Mouse (Mus musculus): ENCODE data around the gene Tprg. TPM values are rescaled to one million over a fixed set of nuclear protein-coding genes. Genes with fewer than 3 reads are reported as not detected.

The Tprg gene
- total RNA-seq, 2 experiments from 2014 or later = not detected

DNA sequence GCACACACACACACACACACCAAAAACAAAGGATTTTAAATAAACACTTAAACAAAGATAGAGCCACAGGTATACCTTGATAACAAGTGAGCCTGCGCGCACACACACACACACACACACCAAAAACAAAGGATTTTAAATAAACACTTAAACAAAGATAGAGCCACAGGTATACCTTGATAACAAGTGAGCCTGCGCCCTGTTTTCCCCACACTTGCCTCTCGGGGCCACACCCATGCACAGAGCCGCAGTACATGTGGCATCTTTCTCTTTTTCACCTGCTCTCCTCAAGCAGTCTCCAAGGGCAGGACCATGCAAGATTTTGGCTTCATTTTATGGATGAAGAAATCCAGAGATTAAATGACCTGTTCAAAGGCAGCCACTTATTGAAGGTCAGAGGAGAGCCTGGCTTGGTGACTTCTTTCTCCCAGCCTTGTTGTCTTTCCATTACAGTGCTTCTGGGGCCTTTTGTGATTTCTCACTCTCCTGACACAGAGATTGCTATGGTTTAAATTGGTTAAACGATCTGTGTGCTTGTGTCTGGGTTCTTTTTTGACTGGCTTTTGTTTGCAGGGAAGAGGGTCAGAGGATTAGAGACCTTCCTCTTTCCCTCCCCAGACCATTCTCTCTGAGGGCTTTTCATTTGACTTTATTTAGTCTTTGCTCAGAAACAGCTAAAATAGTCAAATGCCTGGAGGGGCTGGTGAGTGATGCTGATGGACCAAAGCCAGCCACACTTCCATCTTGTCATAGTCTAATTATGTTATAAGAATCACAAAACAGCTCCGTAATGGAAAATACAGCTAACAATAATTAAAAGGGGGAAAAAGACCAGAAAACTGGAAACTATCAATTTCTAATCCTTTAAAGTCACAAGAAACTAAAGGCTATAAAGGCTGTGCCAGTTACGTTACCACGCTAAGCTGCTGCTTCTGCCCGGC lies 46.9 kb downstream of the Tprg start:
- DNase-seq = no peak

GRCm38 (mm10) chr16:25335058-25335703 lies 48.6 kb downstream of the Tprg start:
- DNase-seq = no peak

GRCm38 (mm10) chr16:25349626-25350025 lies 63.0 kb downstream of the Tprg start:
- DNase-seq = peak; percentile 44 to 80

- DNase-seq = no peak
These were observed 81.2 kb downstream of the Tprg start for GRCm38 (mm10) chr16:25367834-25368233.

- DNase-seq = no peak
These were observed 83.4 kb downstream of the Tprg start for GRCm38 (mm10) chr16:25369984-25370412.

- peak in 1 of 2 experiments; percentile 29 for DNase-seq
These were observed 87.5 kb downstream of the Tprg start for GRCm38 (mm10) chr16:25374121-25374520.

DNA sequence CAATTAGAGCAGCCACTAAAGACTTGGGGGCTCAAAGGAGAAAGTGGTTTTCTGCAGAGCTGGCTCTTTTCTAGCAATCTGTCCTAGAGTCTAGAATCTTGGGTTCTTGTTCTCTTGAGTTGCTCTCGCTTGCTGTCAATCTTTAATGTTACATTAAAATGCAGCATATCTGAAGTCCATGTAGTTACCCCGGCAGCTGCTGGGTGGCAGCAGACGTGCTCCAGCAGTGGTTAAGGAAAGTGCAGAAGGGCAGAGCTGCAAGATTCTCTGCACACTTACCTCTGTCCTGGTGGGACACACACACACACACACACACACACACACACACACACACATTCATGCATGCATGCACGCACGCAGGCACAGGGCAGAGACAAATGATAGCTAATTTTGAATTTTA lies 88.2 kb downstream of the Tprg start:
- DNase-seq = no peak

GRCm38 (mm10) chr16:25376720-25377373 lies 90.2 kb downstream of the Tprg start:
- DNase-seq = peak; percentile 68 to 84

DNA sequence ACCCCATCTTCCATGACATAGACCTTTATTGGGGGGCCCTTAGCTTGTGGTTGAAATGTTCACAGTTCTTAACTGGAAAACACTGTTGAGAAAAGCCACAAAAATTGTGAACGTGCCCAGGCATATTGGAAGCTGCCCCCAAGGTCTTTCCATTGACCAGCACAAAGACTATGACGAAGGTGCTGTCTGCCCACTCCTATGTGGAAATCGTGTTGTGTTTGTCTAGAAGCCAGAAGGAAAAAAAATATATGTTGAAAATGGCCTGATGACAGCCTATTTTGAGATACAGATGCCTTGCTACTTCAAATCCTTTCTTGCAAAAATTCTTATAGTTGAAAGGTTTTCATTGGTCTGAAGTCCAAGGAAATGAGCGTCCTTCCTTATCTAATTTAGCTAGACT lies 91.1 kb downstream of the Tprg start:
- DNase-seq = no peak

GRCm38 (mm10) chr16:25385498-25386192 lies 99.0 kb downstream of the Tprg start:
- DNase-seq = no peak

- DNase-seq = no peak
These were observed 108.1 kb downstream of the Tprg start for GRCm38 (mm10) chr16:25394676-25395075.

- no peak for DNase-seq
These were observed 117.5 kb downstream of the Tprg start for GRCm38 (mm10) chr16:25404156-25404555.

DNA sequence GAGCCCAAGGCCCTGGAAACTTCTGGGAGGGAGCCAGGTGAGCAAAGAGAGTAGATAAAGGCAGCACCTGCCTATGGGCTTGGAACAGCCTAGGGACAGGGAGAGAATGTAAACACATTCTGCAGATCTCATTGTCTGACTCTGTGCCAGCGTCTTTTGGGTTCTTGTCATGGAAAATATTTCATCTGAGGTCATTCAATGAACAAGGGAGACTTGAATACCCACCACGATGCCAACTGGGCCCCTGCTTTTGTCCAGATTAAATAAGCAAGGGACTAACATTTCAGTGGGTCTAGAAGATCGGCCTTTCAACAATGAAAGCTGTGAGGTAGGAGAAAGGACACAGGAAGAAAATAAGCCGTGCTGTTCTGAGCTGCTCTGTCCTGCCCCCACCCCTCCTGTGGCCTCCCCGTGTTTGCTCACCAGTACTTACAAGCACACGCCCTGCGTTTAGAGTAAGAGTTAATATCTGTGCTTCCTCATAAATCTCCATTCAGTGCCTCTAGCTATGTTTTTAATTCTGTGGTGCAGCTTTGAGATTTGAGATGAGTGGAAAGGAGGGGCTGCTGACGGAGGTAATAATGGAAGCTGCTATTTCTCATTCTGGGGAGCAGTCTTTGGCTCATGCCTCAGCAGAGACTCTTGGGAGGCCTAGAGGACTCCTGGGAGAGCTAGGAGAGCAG lies 120.7 kb downstream of the Tprg start:
- DNase-seq = peak; percentile 8 to 20

DNA sequence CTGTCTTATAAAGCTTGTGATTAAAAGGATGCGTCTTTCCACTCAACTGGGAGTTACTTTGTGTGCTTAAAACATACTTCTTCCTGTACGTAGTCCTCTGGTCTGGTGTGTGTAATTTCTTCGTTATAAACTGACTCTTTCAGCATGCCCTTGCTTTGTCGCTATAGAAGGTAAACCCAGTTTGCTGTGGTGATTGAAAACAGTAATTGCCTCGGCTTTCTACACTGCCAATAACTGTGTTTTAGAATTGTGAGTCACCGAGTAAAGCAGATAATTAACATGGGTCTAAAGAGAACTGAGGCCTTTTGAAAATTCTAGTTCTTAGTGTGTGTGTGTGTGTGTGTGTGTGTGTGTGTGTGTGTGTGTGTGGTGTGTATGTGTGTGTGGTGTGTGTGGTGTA lies 121.4 kb downstream of the Tprg start:
- DNase-seq = no peak

DNA sequence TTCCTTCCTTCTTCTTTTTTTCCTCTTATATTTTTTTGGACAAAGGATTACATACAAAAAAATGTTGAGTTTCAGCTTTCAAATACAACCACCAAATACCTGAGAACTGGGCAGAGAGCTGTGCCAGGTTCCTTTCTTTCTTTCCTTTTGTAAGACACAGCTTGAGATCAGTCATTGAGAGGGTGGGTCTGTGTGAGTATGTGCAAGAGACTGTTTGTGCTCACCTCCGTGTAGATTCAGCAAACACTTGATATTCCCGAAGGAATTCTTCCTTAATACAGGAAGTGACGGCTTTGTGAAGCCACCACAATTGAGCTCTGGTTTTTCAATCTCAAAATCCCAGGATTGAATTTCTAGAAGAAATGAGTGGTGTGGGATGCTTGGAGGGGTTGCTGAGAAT lies 124.7 kb downstream of the Tprg start:
- no peak for DNase-seq

GRCm38 (mm10) chr16:25413885-25414284 lies 127.3 kb downstream of the Tprg start:
- no peak for DNase-seq

GRCm38 (mm10) chr16:25415186-25415585 lies 128.6 kb downstream of the Tprg start:
- DNase-seq = no peak

DNA sequence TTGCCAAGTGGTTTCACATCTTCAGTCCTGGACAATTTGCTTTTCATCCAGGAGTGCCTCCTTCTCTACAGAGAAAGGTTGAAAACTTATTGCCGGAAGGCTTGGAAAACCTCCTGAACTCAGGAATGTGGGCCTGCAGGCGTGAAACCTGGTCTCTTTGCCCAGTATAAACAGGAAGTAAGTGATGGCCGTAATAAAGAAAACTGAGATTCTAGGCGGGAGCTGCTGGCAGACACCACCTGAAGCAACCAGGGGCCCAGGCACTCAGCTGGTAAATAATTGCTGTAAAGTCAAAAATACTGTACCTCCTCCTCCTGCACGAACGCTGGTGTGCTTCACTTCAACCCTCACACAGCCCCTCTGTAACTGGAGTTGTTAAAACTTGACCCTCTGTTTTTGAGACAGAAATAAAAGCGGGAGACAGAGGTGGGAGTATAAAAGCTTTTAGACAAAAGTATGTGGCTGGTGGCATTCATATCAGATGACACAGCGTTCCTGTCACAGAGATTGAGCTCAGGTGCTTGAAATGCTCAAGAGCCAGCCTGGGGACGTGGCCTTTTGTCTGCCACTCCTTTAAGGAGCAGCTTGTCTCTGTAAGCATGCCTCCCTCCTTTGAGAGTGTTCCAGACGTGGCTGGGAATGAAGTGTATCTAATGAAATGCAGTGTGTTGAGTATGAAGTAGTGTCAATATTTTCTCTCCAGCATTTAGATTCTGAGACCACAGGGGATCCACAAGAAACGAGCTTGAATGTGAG lies 131.4 kb downstream of the Tprg start:
- no peak for DNase-seq

DNA sequence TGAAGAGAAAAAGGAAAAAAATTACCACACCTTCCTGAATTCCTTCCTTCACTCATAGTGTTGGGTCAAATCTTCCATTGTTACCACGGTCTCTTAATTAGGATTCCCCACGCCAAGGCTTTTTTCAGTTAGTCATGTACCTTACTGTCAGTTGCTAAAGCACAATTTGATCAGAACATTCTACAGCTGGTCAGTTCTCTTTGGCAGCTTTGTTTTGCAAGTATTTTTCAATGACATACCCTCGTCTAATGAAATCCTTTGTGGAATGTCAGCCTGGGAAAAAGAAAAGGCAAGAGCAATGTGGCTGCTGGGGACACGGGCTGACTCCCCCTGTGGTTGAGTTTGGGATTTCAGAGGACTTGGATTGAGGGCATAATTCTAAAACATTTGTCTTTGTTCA lies 136.4 kb downstream of the Tprg start:
- no peak for DNase-seq

GRCm38 (mm10) chr16:25424001-25424400 lies 137.4 kb downstream of the Tprg start:
- no peak for DNase-seq

DNA sequence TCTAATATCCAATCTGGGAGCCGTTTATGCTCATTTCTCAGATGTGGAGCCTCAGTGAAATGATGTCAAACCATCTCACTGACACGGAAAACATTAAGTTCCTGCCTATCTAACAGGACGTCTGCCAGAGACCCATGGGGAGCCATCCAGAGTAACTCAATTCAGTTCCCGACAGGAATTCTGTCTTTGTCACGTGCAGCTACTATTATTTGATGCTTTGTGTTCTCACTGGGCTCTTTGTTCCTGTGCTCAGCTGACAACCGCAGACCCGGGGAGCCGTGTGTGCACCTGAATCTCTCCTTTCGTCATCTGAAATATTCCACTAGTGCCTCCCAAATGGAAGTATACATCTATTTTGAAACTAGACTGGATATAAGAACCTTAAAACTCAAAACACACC lies 138.3 kb downstream of the Tprg start:
- no peak for DNase-seq
